Mouse (Mus musculus): ENCODE data around the gene Dpyd. TPM values are rescaled to one million over a fixed set of nuclear protein-coding genes. Genes with fewer than 3 reads are reported as not detected.

Gene Dpyd
- polyA plus RNA-seq (2021), result 0.08 TPM

GRCm38 (mm10) chr3:118561554-118562310 lies at the start of gene Dpyd:
TSS of gene Dpyd (plus strand) at chr3:118562129.
- ChIA-PET CTCF (no interaction called here), POLR2A (no interaction called here)
- TF ChIP-seq CTCF (IDR thresholded peaks at IDR 0.05), result no peak
- no peaks in the 10 kb centered on the region for H3K27me3 ChIP-seq
- in situ Hi-C loops (cut with MboI; ENCODE audit: low pct_unique_long_range_greater_than_20kb), result no loop called here
- peak; percentile 72 for ATAC-seq
- no peak for DNase-seq (ENCODE audit: low read depth, low spot score)

DNA sequence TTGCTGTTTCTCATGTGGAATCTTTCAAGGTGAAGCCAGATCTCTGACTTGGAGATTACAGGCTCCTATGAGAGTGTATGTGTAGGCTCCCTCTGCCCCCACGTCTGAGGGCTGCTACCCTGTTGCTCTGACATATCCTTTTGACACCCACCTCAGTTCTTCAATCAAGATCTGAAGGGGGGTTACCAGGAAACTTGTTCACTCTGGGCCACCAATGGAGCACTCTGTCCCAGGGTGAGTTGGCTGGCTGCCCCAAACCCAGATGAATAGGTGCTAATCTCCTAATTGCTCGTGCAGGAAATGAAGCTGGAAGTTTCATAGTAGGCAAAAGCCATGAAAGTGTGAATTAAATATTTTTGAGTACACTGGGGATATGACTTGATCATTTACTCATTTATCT lies 24.3 kb upstream of the Dpyd start:
- POLR2A ChIA-PET, result no interaction called here
- ATAC-seq, result no peak
- in situ Hi-C loops (cut with MboI; ENCODE audit: low pct_unique_long_range_greater_than_20kb), result no loop called here
- DNase-seq (ENCODE audit: low read depth, low spot score), result no peak
- CTCF ChIA-PET, result interaction anchor here (1.3 kb wide), 1 partner anchor 13 kb away, joined by 6 read pairs; no protein-coding TSS in a partner anchor
- no peaks in the 10 kb centered on the region for H3K27me3 ChIP-seq
- no peak for TF ChIP-seq CTCF (IDR thresholded peaks at IDR 0.05)

DNA sequence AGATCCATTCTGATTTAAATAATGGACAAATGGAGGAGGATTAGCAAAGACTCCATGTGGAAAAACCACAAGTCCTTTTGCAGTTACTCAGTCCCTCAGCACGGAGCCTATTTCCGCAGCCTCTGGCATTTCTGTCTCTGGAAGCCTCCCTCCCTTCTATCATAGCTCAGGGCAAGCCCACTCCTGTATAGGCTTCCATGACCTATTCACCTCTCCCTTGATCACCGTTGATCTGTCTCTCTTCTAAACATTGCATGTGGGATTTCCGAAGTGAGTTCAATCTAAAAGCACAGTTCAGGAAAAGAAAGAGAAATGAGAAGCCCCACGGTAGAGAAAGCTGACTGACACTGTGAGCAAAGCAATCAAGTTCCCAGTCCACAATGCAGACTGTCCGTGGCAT lies 20.2 kb upstream of the Dpyd start:
- POLR2A ChIA-PET, result no interaction called here
- no peaks in the 10 kb centered on the region for H3K27me3 ChIP-seq
- in situ Hi-C loops (cut with MboI; ENCODE audit: low pct_unique_long_range_greater_than_20kb), result no loop called here
- TF ChIP-seq CTCF (IDR thresholded peaks at IDR 0.05), result no peak
- no peak for ATAC-seq
- no peak for DNase-seq (ENCODE audit: low read depth, low spot score)
- CTCF ChIA-PET, result no interaction called here

- H3K27me3 ChIP-seq, result no peaks in the 10 kb centered on the region
- CTCF ChIA-PET, result interaction anchor here (1.0 kb wide), 1 partner anchor 17 kb away, joined by 3 read pairs; no protein-coding TSS in a partner anchor
- ATAC-seq (no peak), DNase-seq (ENCODE audit: low read depth, low spot score) (no peak)
- POLR2A ChIA-PET, result interaction anchor here (0.6 kb wide), 1 partner anchor 253 kb away, joined by 3 read pairs; no protein-coding TSS in a partner anchor
- in situ Hi-C loops (cut with MboI; ENCODE audit: low pct_unique_long_range_greater_than_20kb), result no loop called here
- TF ChIP-seq CTCF (IDR thresholded peaks at IDR 0.05), result no peak
Observed at GRCm38 (mm10) chr3:118547551-118548210, 14.2 kb upstream of the Dpyd start.

- in situ Hi-C loops (cut with MboI; ENCODE audit: low pct_unique_long_range_greater_than_20kb), result no loop called here
- ChIA-PET CTCF (interaction anchor here (0.7 kb wide), 1 partner anchor 1436 kb away, joined by 3 read pairs; no protein-coding TSS in a partner anchor), POLR2A (interaction anchor here (0.6 kb wide), 1 partner anchor 36 kb away, joined by 3 read pairs; no protein-coding TSS in a partner anchor)
- TF ChIP-seq CTCF (IDR thresholded peaks at IDR 0.05), result no peak
- no peak for ATAC-seq
- DNase-seq (ENCODE audit: low read depth, low spot score), result no peak
- no peaks in the 10 kb centered on the region for H3K27me3 ChIP-seq
Observed at GRCm38 (mm10) chr3:118557605-118558004, 4.3 kb upstream of the Dpyd start.

- ATAC-seq, result no peak
- CTCF ChIA-PET, result no interaction called here
- POLR2A ChIA-PET, result no interaction called here
Observed at GRCm38 (mm10) chr3:118559936-118560335, 2.0 kb upstream of the Dpyd start.

DNA sequence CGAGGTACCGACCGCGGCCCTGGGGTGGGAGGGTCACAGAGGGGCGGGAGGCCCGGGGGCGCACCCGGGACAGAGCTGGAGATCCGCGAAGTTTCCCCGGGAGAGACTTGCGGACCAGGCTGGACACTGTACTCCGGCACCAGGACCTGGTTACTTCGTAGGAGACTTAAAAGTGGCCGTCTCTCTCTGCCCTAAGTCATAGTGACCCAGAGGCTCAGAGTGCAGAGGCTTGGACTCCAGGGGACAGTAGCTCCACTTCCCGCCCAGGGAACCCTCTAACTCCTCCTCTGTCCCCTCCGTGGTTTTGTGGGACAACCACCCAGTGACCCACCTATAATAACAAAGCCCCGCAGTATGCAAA lies 362 bp downstream of the Dpyd start:
- in situ Hi-C loops (cut with MboI; ENCODE audit: low pct_unique_long_range_greater_than_20kb), result no loop called here
- H3K27me3 ChIP-seq, result no peaks in the 10 kb centered on the region
- CTCF ChIA-PET, result no interaction called here
- POLR2A ChIA-PET, result no interaction called here
- TF ChIP-seq CTCF (IDR thresholded peaks at IDR 0.05), result no peak
- ATAC-seq (peak; percentile 42), DNase-seq (ENCODE audit: low read depth, low spot score) (no peak)

More at GRCm38 (mm10) chr3:118559936-118560335, 2.0 kb upstream of the Dpyd start:
- no peak for DNase-seq (ENCODE audit: low read depth, low spot score)
- in situ Hi-C loops (cut with MboI; ENCODE audit: low pct_unique_long_range_greater_than_20kb), result no loop called here
- H3K27me3 ChIP-seq, result no peaks in the 10 kb centered on the region
- TF ChIP-seq CTCF (IDR thresholded peaks at IDR 0.05), result no peak

- DNase-seq (ENCODE audit: low read depth, low spot score) (no peak), ATAC-seq (no peak)
- ChIA-PET POLR2A (no interaction called here), CTCF (no interaction called here)
- no peaks in the 10 kb centered on the region for H3K27me3 ChIP-seq
- in situ Hi-C loops (cut with MboI; ENCODE audit: low pct_unique_long_range_greater_than_20kb), result no loop called here
- no peak for TF ChIP-seq CTCF (IDR thresholded peaks at IDR 0.05)
Observed at GRCm38 (mm10) chr3:118566779-118567178, 4.8 kb downstream of the Dpyd start.

GRCm38 (mm10) chr3:118570197-118570596 lies 8.3 kb downstream of the Dpyd start:
- ATAC-seq, result no peak
- CTCF ChIA-PET, result no interaction called here
- no peaks in the 10 kb centered on the region for H3K27me3 ChIP-seq
- TF ChIP-seq CTCF (IDR thresholded peaks at IDR 0.05), result no peak
- no peak for DNase-seq (ENCODE audit: low read depth, low spot score)
- POLR2A ChIA-PET, result no interaction called here
- in situ Hi-C loops (cut with MboI; ENCODE audit: low pct_unique_long_range_greater_than_20kb), result no loop called here

DNA sequence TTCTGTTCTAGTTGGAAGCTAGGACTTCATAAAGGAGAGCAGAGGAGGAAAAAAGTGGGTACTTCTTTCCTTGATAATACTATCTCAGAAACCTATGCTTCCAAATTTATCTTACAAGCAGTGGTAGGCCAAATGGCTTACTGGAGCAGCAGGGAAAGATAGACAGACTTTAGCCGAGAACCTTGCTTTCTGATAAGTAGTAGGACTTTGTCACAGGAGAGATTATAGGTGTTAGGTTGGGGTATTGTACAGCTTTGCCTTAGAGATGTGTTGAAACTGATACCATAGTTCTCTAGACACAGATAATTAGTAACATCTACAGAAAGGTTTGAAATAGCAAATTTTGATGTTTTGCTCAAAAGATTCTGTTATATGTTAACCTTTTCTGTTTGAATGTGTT lies 28.6 kb downstream of the Dpyd start:
- no peak for TF ChIP-seq CTCF (IDR thresholded peaks at IDR 0.05)
- ATAC-seq (no peak), DNase-seq (ENCODE audit: low read depth, low spot score) (no peak)
- in situ Hi-C loops (cut with MboI; ENCODE audit: low pct_unique_long_range_greater_than_20kb), result no loop called here
- no peaks in the 10 kb centered on the region for H3K27me3 ChIP-seq
- POLR2A ChIA-PET, result no interaction called here
- CTCF ChIA-PET, result no interaction called here

DNA sequence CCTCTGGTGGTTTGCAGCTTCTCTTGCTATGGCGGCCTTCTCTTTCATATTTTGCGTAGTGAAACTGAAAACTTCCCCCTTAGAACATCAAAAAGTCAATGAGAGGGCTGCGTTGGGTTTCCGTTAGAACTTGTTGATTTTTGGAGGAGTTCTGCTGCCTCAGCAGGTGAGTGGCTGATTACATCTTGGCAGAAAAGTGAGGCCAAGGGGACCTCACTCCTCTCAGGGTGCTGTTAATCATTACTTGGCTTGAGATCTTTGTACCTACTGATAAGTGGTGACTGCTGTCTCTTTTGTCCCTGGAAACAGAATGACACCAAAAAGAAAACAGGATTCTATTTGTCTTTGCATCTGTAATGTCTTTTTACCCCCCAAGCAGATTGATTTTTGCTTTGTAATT lies 32.9 kb downstream of the Dpyd start:
- ATAC-seq (no peak), DNase-seq (ENCODE audit: low read depth, low spot score) (no peak)
- H3K27me3 ChIP-seq, result no peaks in the 10 kb centered on the region
- TF ChIP-seq CTCF (IDR thresholded peaks at IDR 0.05), result no peak
- CTCF ChIA-PET, result interaction anchor here (1.2 kb wide), 1 partner anchor 92 kb away, joined by 3 read pairs; no protein-coding TSS in a partner anchor
- in situ Hi-C loops (cut with MboI; ENCODE audit: low pct_unique_long_range_greater_than_20kb), result no loop called here
- POLR2A ChIA-PET, result no interaction called here

Measured in Patski (cell line).